Mouse (Mus musculus) small intestine, adult 2 months (tissue): Measurements from ENCODE around the gene Cenpb. TPM values are rescaled to one million over a fixed set of nuclear protein-coding genes. Genes with fewer than 3 reads are reported as not detected.
"Not testable (repeated sequence)": the region's sequence is repeated elsewhere in the genome, so short reads cannot be mapped to it uniquely, and the experiment has no call there.

Experiments
- H3K27ac ChIP-seq: fragments of 200-500 bp; 2 replicates; pipeline ENCODE4 v1.5.1; 2012; ENCODE audit warnings: low read depth, low read length, control low read depth, inconsistent platforms; ENCODE audit not compliant: insufficient read depth
- H3K27me3 ChIP-seq: fragments of 200-500 bp; 2 replicates; pipeline ENCODE4 v1.6.1; 2012; ENCODE audit warnings: mild to moderate bottlenecking, moderate library complexity, low read length, inconsistent platforms; ENCODE audit not compliant: control insufficient read depth, insufficient read depth
- H3K36me3 ChIP-seq: fragments of 200-500 bp; 2 replicates; pipeline ENCODE4 v1.6.1; 2012; ENCODE audit warnings: mild to moderate bottlenecking, low read length, control low read depth, inconsistent platforms; ENCODE audit not compliant: control insufficient read depth, insufficient read depth
- H3K4me1 ChIP-seq: fragments of 200-500 bp; 2 replicates; pipeline ENCODE4 v1.6.1; 2012; ENCODE audit warnings: low read length, inconsistent platforms, mixed read lengths; ENCODE audit not compliant: control insufficient read depth, insufficient read depth, insufficient read length
- H3K4me3 ChIP-seq: fragments of 200-500 bp; 2 replicates; pipeline ENCODE4 v1.5.1; 2012; ENCODE audit warnings: low read depth, mild to moderate bottlenecking, control low read depth, inconsistent platforms, low read length, moderate library complexity
- CTCF ChIP-seq: fragments of 200-500 bp; IDR thresholded peaks from 2 replicates; pipeline ENCODE4 v1.5.1; 2012; ENCODE audit warnings: low read depth, mild to moderate bottlenecking, control low read depth, inconsistent platforms, low read length, moderate library complexity, mixed read lengths; ENCODE audit not compliant: insufficient replicate concordance, insufficient read length; ENCODE audit errors: extremely low read depth
- POLR2A ChIP-seq: fragments of 200-500 bp; IDR thresholded peaks from 2 replicates; pipeline ENCODE4 v1.6.1; 2012; ENCODE audit warnings: low read depth, mild to moderate bottlenecking, control low read depth, inconsistent platforms, low read length, moderate library complexity
- WGBS: fragments of 180-500 bp; shearing (Covaris S2); methylation state at CpG from one replicate; pipeline ENCODE4 v1.1.7; 2018; 5-methylcytosine and 5-hydroxymethylcytosine counted together
- polyA plus RNA-seq: library from polyadenylated mRNA; depleted of rRNA; stranded (reverse); fragments of >200 nt; gene quantifications from 2 replicates; pipeline ENCODE4 v1.2.3, GENCODE M21; 2012; rRNA removed

The Cenpb gene
- 57.7 and 95.1 TPM in 2 replicates for polyA plus RNA-seq

- 4% methylated on average over 52 of the region's 57 CpGs for WGBS
- H3K27ac ChIP-seq: peak within 1 kb of the TSS; percentile 85
- H3K27me3 ChIP-seq: no peaks in the 10 kb centered on the region
- TF ChIP-seq CTCF: peak; percentile 52
- no peak for TF ChIP-seq POLR2A
- peak within 1 kb of the TSS; percentile 92 for H3K4me3 ChIP-seq
- peaks cover 21% of the 10 kb centered on the region for H3K4me1 ChIP-seq
- peaks cover 3% of the 10 kb centered on the region; the same call in 1 of the 2 replicates for H3K36me3 ChIP-seq
Measured at GRCm38 (mm10) chr2:131179990-131180587, at the start of gene Cenpb. Cenpb (minus strand) TSS chr2:131180067.

GRCm38 (mm10) chr2:131227243-131227642, 47.4 kb upstream of the Cenpb start:
- no peak for TF ChIP-seq CTCF
- no peak for TF ChIP-seq POLR2A

GRCm38 (mm10) chr2:131226669-131227068, 46.8 kb upstream of the Cenpb start:
- not testable (repeated sequence) for H3K4me3 ChIP-seq, H3K36me3 ChIP-seq, H3K27me3 ChIP-seq
- Histone ChIP-seq H3K4me1 (peaks cover 12% of the 10 kb centered on the region; the same call in 1 of the 2 replicates), H3K27ac (peak overlapping the region; percentile 32; the same call in 1 of the 2 replicates)
- 16% methylated on average over 2 of the region's 2 CpGs for WGBS

More at GRCm38 (mm10) chr2:131227243-131227642, 47.4 kb upstream of the Cenpb start:
- Histone ChIP-seq H3K27ac (0 out of 2 replicates have a peak overlapping the region, but pooled peaks have one; percentile 32), H3K4me3 (no peak overlapping the region), H3K27me3 (no peaks in the 10 kb centered on the region), H3K4me1 (peaks cover 12% of the 10 kb centered on the region; the same call in 1 of the 2 replicates), H3K36me3 (no peaks in the 10 kb centered on the region)
- 92% methylated on average over 3 of the region's 3 CpGs for WGBS

GRCm38 (mm10) chr2:131225178-131225577, 45.3 kb upstream of the Cenpb start:
- 95% methylated on average over 6 of the region's 6 CpGs for WGBS
- no peak for TF ChIP-seq CTCF
- TF ChIP-seq POLR2A: no peak
- Histone ChIP-seq H3K27me3 (no peaks in the 10 kb centered on the region), H3K4me3 (no peak overlapping the region), H3K36me3 (no peaks in the 10 kb centered on the region), H3K27ac (no peak overlapping the region), H3K4me1 (peaks cover 14% of the 10 kb centered on the region; the same call in 1 of the 2 replicates)

- Histone ChIP-seq H3K27ac (no peak overlapping the region), H3K4me1 (peaks cover 14% of the 10 kb centered on the region; the same call in 1 of the 2 replicates), H3K4me3 (no peak overlapping the region), H3K27me3 (no peaks in the 10 kb centered on the region), H3K36me3 (no peaks in the 10 kb centered on the region)
- 85% methylated on average over 1 of the region's 1 CpGs for WGBS
- TF ChIP-seq POLR2A (no peak), CTCF (no peak)
Measured at GRCm38 (mm10) chr2:131223569-131223968, 43.7 kb upstream of the Cenpb start.

GRCm38 (mm10) chr2:131222562-131222961, 42.7 kb upstream of the Cenpb start:
- 16% methylated on average over 5 of the region's 5 CpGs for WGBS
- no peak for TF ChIP-seq POLR2A
- no peak for TF ChIP-seq CTCF
- Histone ChIP-seq H3K36me3 (no peaks in the 10 kb centered on the region), H3K4me3 (no peak overlapping the region), H3K4me1 (peaks cover 14% of the 10 kb centered on the region; the same call in 1 of the 2 replicates), H3K27me3 (no peaks in the 10 kb centered on the region), H3K27ac (peak overlapping the region; percentile 85)

- WGBS: 24% methylated on average over 3 of the region's 3 CpGs
- Histone ChIP-seq H3K27me3 (no peaks in the 10 kb centered on the region), H3K36me3 (no peaks in the 10 kb centered on the region), H3K4me1 (peaks cover 14% of the 10 kb centered on the region), H3K27ac (peak overlapping the region; percentile 93), H3K4me3 (no peak overlapping the region)
- TF ChIP-seq CTCF: no peak
- no peak for TF ChIP-seq POLR2A
Measured at GRCm38 (mm10) chr2:131221853-131222515, 42.1 kb upstream of the Cenpb start.
